Mouse (Mus musculus): ENCODE measurements at regions not wholly inside any gene's neighbourhood (a gene's known extent, or its start where the extent isn't known, plus 50 kb on each side); places are given as distances from the start of the nearest gene placed in this dataset.

DNA sequence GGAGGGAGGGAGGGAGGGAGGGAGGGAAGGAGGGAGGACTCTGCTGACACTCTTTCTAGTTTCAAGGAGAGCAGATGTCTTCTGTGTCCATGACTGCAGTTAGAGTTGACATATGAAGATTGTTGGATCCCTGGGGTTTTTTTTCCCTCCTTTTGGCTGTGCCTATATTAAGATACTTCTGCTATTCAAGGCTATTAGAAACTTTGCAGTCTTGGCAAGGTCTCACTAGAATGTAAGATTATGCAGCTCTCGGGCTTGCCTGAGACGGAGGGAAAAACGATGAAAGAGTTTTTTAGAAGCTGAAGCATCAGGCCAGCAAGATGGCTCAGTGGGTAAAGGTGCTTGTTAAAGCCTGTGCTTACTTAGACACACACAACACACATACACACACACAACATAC, 83.5 kb upstream of the Sfswap start:
- TF ChIP-seq CTCF (IDR thresholded peaks at IDR 0.05; ENCODE audit: extremely low read depth, insufficient read length, insufficient replicate concordance, low read depth, low read length) (no peak), POLR2A (IDR thresholded peaks at IDR 0.05; ENCODE audit: low read depth, low read length) (no peak)
